Mouse (Mus musculus) intestine, postnatal 0 days (tissue): ENCODE results near the gene 4930404H24Rik. TPM values are rescaled to one million over a fixed set of nuclear protein-coding genes. Genes with fewer than 3 reads are reported as not detected.

Source experiments
- ATAC-seq: fragments of 200-750 bp; cut with Nextera tagmentation; 2 replicates; pipeline ENCODE4 v1.8.0; 2017; ENCODE audit warnings: mild to moderate bottlenecking, moderate TSS enrichment, moderate library complexity
- H3K27ac ChIP-seq: fragments of 300-500 bp; sonication (generic); 2 replicates; pipeline ENCODE4 v1.5.1; 2014; ENCODE audit warnings: mild to moderate bottlenecking, low read depth, low read length, moderate library complexity
- H3K27me3 ChIP-seq: fragments of 300-500 bp; sonication (generic); replicated peaks from 2 replicates; pipeline ENCODE4 v1.6.1; 2014; ENCODE audit warnings: low read length, mixed read lengths; ENCODE audit not compliant: control insufficient read depth, insufficient read depth
- H3K36me3 ChIP-seq: fragments of 300-500 bp; sonication (generic); 2 replicates; pipeline ENCODE4 v1.6.1; 2014; ENCODE audit warnings: mild to moderate bottlenecking, moderate library complexity; ENCODE audit not compliant: control insufficient read depth, insufficient read depth
- H3K4me1 ChIP-seq: fragments of 300-500 bp; sonication (generic); replicated peaks from 2 replicates; pipeline ENCODE4 v1.6.1; 2014; ENCODE audit warnings: antibody characterized with exemption, low read length, mixed read lengths; ENCODE audit not compliant: control insufficient read depth, insufficient read depth
- H3K4me2 ChIP-seq: fragments of 300-500 bp; sonication (generic); replicated peaks from 2 replicates; pipeline ENCODE4 v1.6.1; 2014; ENCODE audit warnings: low read depth, mild to moderate bottlenecking, moderate library complexity
- H3K4me3 ChIP-seq: fragments of 300-500 bp; sonication (generic); 2 replicates; pipeline ENCODE4 v1.5.1; 2014; ENCODE audit warnings: low read depth, low read length
- H3K9ac ChIP-seq: fragments of 300-500 bp; sonication (generic); 2 replicates; pipeline ENCODE4 v1.6.1; 2014; ENCODE audit warnings: mild to moderate bottlenecking, low read depth, low read length
- H3K9me3 ChIP-seq: fragments of 300-500 bp; sonication (generic); 2 replicates; pipeline ENCODE4 v1.6.1; 2016; ENCODE audit warnings: mixed run types; ENCODE audit not compliant: control insufficient read depth
- CTCF ChIP-seq: sonication (generic); IDR thresholded peaks from 2 replicates; pipeline ENCODE4 v1.5.1; 2016; ENCODE audit warnings: low read depth, mild to moderate bottlenecking, control low read depth, antibody characterized with exemption, moderate library complexity
- WGBS: fragments of 180-500 bp; shearing (Covaris S2); extraction: QIAGEN DNeasy Blood & Tissue Kit; methylation state at CpG from one replicate; pipeline ENCODE4 v1.1.7; 2014; 5-methylcytosine and 5-hydroxymethylcytosine counted together
- polyA plus RNA-seq: library from polyadenylated mRNA; unstranded; fragments of >200 nt; fragmentation: Nextera tagmentation; extraction: Ambion mirVana; gene quantifications from 2 replicates; pipeline ENCODE4 v1.2.1, GENCODE M21; 2015

Gene 4930404H24Rik
- polyA plus RNA-seq, 1 experiment from 2014 or later, result not detected

GRCm38 (mm10) chr2:153526850-153527530, 34.4 kb downstream of the 4930404H24Rik start:
- 61% methylated on average over 9 of the region's 9 CpGs for WGBS
- H3K4me1 ChIP-seq, result peaks cover 10% of the 10 kb centered on the region; the same call in 1 of the 2 replicates
- no peak overlapping the region for H3K9ac ChIP-seq
- H3K4me3 ChIP-seq, result no peak overlapping the region
- no peaks in the 10 kb centered on the region for H3K9me3 ChIP-seq
- H3K27me3 ChIP-seq, result no peaks in the 10 kb centered on the region
- H3K4me2 ChIP-seq, result 0 out of 2 replicates have a peak overlapping the region, but pooled peaks have one; percentile 98
- TF ChIP-seq CTCF, result no peak
- no peaks in the 10 kb centered on the region for H3K36me3 ChIP-seq
- peak overlapping the region; percentile 17; the same call in 1 of the 2 replicates for H3K27ac ChIP-seq
- ATAC-seq, result no peak

GRCm38 (mm10) chr2:153527580-153528531, 35.3 kb downstream of the 4930404H24Rik start:
- Histone ChIP-seq H3K27ac (peak overlapping the region; percentile 22), H3K4me2 (peak overlapping the region; percentile 98), H3K4me1 (peaks cover 10% of the 10 kb centered on the region; the same call in 1 of the 2 replicates), H3K9ac (peak overlapping the region; percentile 55), H3K9me3 (no peaks in the 10 kb centered on the region), H3K4me3 (peak overlapping the region; percentile 69), H3K36me3 (no peaks in the 10 kb centered on the region), H3K27me3 (no peaks in the 10 kb centered on the region)
- no peak; the same call in 1 of the 2 replicates for ATAC-seq
- 7% methylated on average over 56 of the region's 85 CpGs for WGBS
- TF ChIP-seq CTCF, result no peak

- Histone ChIP-seq H3K9ac (peak overlapping the region; percentile 55), H3K4me2 (peak overlapping the region; percentile 98), H3K4me3 (peak overlapping the region; percentile 69), H3K9me3 (no peaks in the 10 kb centered on the region), H3K36me3 (no peaks in the 10 kb centered on the region), H3K4me1 (peaks cover 10% of the 10 kb centered on the region; the same call in 1 of the 2 replicates), H3K27me3 (no peaks in the 10 kb centered on the region), H3K27ac (peak overlapping the region; percentile 22)
- 1% methylated on average over 33 of the region's 70 CpGs for WGBS
- no peak for TF ChIP-seq CTCF
- peak; percentile 18 for ATAC-seq
These were observed 36.2 kb downstream of the 4930404H24Rik start for GRCm38 (mm10) chr2:153528571-153529364.

DNA sequence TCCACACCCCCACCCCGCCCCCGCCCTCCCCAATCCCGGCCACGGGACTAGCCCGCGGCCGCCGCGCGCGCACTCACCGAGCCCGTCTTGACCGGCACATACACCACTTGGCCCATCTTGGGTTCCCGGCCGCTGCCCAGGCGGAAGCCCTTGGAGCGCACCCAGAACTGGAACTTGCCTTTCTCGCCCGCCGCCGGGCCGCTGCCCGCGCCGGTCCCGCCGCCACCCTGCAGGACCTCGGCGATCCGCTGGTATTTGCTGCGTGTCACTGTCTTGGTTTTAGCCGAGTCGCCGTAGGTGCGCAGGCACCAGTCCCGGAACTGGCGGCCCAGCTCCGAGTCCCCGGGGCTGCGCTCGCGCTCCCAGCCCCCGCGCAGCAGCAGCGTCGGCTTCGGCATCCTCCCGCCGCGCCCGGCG, 36.8 kb downstream of the 4930404H24Rik start:
- no peak for TF ChIP-seq CTCF
- Histone ChIP-seq H3K4me2 (peak overlapping the region; percentile 98), H3K27me3 (no peaks in the 10 kb centered on the region), H3K9ac (peak overlapping the region; percentile 55), H3K36me3 (no peaks in the 10 kb centered on the region), H3K4me1 (peaks cover 10% of the 10 kb centered on the region; the same call in 1 of the 2 replicates), H3K4me3 (peak overlapping the region; percentile 69), H3K9me3 (no peaks in the 10 kb centered on the region), H3K27ac (peak overlapping the region; percentile 22; the same call in 1 of the 2 replicates)
- ATAC-seq, result peak; percentile 9; the same call in 1 of the 2 replicates
- WGBS, result under 1% methylated on average over 33 of the region's 53 CpGs

DNA sequence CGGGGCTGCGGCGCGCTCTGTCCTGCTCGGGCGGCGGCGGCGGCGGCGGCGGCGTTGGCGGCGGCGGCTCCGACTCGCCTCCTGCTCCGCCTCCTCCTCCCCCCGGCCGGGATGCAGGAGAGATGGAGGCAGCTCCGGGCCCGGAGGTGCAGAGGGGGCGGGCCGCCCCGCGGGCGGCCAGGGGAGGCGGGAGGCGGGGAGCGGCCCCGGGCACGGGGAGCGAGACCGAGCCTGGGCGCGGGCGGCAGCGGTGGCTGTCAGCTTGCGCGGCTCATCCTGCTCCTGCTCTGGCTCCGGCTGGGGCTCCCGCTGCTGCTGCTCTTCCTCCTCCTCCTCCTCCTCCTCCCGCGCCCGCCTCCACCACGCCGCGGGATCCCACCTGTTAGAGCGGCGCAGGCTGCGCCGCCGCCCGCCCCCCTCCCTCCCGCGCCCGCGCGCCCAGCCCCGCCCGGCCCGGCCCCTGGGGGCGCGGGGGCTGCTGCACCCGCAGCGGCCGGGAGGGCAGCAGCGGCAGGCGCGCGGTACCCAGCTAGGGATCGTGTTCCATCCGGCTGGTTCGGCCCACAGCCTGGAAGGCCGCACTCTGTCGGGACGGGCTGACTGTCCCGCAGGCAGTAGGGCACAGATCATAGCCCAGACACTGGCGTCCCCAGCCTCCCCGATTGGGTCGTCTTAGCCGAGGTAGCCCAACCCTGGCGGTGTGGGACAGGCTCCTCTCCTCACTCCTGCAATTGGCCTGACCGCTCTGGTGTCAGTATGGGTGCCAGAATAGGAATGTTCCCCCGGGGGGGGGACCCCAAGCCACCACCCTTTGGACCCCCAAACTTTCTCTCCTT, 37.6 kb downstream of the 4930404H24Rik start, which contains the start of gene Nol4l:
TSS of gene Nol4l (minus strand) at position 41 of the 836 bp plus-strand sequence.
- peak within 1 kb of the TSS; percentile 22; the same call in 1 of the 2 replicates for H3K27ac ChIP-seq
- ATAC-seq, result 0 out of 2 replicates have a peak, but pooled peaks have one; percentile 2
- no peak for TF ChIP-seq CTCF

More for the DNA sequence above, 37.6 kb downstream of the 4930404H24Rik start, which contains the start of gene Nol4l:
- Histone ChIP-seq H3K4me1 (peaks cover 8% of the 10 kb centered on the region; the same call in 1 of the 2 replicates), H3K4me3 (peak within 1 kb of the TSS; percentile 69), H3K9me3 (no peaks in the 10 kb centered on the region), H3K36me3 (no peaks in the 10 kb centered on the region), H3K9ac (peak within 1 kb of the TSS; percentile 55), H3K27me3 (no peaks in the 10 kb centered on the region), H3K4me2 (peak within 1 kb of the TSS; percentile 98)
- WGBS, result 3% methylated on average over 40 of the region's 86 CpGs
